Mouse (Mus musculus): ENCODE measurements around the gene Dnaic2. TPM values are rescaled to one million over a fixed set of nuclear protein-coding genes. Genes with fewer than 3 reads are reported as not detected.
A peak's percentile ranks its signal among the peaks of the same experiment; 100 is the strongest.

Dnaic2 gene
- 1 to 10 TPM in 1 of 2 experiments, under 1 TPM in 1; 0.91 to 2.1 TPM for total RNA-seq (2021)

DNA sequence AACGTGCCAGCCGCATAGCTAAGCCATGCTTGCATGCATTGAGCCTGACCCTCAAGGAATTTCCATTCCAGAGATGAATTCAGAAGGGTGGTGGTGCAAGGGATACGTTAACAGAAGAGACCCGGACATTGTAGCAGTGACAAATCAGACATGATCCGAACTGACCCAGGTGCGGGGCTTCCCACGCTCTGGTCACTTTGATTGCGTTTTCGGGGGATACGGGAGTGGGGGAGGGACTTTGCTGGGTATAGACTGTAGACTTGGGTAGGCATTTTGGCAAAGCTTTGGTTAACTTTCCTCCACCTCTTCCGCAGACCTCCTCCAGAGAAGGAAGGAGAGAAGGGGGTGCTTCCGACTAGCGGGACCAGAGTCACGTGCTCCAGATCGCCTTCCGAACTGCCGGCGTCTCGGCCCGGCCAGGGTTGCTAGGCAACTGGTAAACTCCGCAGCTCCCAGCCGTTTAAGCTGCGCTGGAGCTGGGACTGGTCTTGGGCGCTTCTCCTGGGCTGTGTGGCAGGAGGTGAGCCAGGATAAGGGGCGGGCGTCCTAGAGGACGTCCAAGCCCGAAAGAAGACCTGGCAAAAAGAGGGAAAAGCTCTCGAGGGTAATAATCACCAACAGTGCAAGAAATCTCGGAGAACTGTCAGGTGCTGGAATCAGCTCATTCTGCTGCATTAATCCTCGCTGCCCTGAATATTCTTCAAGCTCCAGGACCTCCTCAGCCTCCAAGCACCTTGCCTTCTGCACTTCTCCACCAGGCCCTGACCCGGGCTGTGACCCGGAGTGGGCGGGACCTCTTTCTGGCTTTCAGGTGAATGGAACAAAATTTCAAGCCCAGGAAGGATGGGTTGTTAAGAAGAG is at the start of gene Dnaic2:
Gene Dnaic2 (plus strand): TSS at position 444 of the 861 bp plus-strand sequence.
- intact Hi-C loops (cut with DNase I), result loop anchor here (5.0 kb wide), 1 partner anchor 50 kb away; the partner anchor contains the start of gene Ttyh2

GRCm38 (mm10) chr11:114679582-114679981 is 47.6 kb upstream of the Dnaic2 start:
- intact Hi-C loops (cut with DNase I), result loop anchor here (5.0 to 10.0 kb wide), 3 partner anchors 48 to 235 kb away; partner anchors contain the start of genes Btbd17, Dnaic2 and Gpr142
- DNase-seq (ENCODE audit: low spot score in 2 of 2), result no peak

More for the DNA sequence above, at the start of gene Dnaic2:
- DNase-seq (ENCODE audit: low spot score in 2 of 2), result peak; percentile 64 to 67

DNA sequence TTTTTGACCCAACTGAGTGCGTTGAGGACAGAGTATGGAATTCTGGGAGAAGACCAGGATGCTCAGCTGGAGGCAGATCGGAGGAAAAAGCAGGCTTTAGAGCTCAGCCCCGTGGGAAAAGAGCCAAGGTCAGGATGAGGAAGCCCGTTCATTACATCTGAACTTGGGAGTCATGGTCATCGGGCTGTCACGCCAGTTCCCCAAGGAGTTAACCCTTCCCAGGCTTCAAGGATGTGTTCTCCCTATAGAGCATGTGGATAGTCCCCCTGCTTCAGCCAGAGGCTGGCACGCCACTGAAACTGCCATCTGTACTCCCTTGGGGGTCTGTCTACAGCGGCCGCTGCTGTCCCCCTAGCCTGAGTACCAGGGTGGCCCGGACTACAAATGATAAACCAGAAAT is 46.9 kb upstream of the Dnaic2 start:
- intact Hi-C loops (cut with DNase I), result no loop called here
- DNase-seq (ENCODE audit: low spot score in 2 of 2), result no peak

GRCm38 (mm10) chr11:114681054-114681453 is 46.2 kb upstream of the Dnaic2 start:
- DNase-seq (ENCODE audit: low spot score in 2 of 2), result no peak
- intact Hi-C loops (cut with DNase I), result no loop called here

DNA sequence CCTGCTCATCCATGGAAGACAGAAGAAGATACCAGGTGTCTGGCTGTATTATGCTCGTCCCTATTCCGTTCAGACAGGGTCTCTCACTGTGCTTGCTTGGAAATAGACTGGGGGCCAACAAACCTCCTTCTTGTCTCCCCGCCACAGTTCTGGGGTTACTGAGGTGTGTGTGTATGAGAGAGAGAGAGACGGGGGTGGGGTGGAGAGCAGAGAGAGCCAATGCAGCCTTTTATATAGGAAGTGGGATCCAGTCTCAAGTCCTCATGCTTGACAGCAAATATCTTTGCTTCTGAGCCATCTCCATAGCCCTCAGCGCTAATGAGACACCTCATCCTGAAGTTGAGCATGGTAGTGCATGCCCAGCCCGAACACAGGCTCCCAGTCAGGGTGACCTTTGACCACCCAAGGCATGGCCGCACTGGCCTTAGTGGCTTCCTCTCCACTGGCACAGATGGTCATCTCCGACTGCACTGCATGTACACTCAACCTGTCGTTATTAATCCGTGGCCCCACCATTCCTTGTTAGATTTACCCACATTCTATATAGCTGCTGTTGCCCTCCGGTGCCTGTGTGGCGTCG is 44.8 kb upstream of the Dnaic2 start:
- no peak for DNase-seq (ENCODE audit: low spot score in 2 of 2)
- intact Hi-C loops (cut with DNase I), result no loop called here

GRCm38 (mm10) chr11:114683029-114683721 is 44.0 kb upstream of the Dnaic2 start:
- intact Hi-C loops (cut with DNase I), result no loop called here

GRCm38 (mm10) chr11:114683722-114684621 is 43.2 kb upstream of the Dnaic2 start:
- DNase-seq (ENCODE audit: low spot score in 2 of 2), result no peak
- intact Hi-C loops (cut with DNase I), result no loop called here

More at GRCm38 (mm10) chr11:114683029-114683721, 44.0 kb upstream of the Dnaic2 start:
- no peak for DNase-seq (ENCODE audit: low spot score in 2 of 2)

DNA sequence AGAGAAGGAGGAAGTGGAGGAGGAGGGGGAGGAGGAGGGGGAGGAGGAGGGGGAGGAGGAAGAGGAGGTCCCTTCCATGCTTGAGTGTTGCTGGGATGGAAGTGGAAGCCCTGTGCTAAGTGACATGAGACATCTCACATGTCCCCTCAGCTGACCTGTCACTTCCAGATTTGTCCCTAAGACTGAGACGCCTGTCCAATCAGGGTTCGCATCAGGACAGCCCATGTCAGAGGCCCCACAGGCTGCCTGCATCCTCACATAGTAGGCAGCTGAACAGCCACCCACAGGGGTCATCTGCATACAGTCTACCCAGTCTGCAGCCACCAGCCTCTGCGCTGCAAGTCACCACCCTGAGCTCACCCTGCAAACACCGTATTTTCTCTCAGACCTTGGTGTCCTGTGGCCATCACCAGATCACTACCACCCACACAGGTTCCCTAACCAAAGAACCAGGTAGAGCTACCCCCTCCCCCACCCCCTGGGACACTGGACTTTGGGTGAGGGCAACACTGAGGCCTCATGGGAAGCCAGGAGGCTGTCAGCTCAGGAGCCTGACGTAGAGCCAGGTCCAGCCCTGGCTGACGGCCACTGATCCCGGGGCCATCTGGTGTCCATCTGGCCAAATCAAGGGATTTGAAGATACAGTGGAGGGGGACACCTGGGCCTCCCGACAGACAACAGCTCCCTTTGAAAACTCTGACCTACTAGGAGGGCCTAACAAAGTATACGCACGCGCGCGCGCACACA is 42.4 kb upstream of the Dnaic2 start:
- intact Hi-C loops (cut with DNase I), result no loop called here

GRCm38 (mm10) chr11:114685526-114686040 is 41.6 kb upstream of the Dnaic2 start:
- no peak for DNase-seq (ENCODE audit: low spot score in 2 of 2)

More for the DNA sequence above, 42.4 kb upstream of the Dnaic2 start:
- DNase-seq (ENCODE audit: low spot score in 2 of 2), result no peak

DNA sequence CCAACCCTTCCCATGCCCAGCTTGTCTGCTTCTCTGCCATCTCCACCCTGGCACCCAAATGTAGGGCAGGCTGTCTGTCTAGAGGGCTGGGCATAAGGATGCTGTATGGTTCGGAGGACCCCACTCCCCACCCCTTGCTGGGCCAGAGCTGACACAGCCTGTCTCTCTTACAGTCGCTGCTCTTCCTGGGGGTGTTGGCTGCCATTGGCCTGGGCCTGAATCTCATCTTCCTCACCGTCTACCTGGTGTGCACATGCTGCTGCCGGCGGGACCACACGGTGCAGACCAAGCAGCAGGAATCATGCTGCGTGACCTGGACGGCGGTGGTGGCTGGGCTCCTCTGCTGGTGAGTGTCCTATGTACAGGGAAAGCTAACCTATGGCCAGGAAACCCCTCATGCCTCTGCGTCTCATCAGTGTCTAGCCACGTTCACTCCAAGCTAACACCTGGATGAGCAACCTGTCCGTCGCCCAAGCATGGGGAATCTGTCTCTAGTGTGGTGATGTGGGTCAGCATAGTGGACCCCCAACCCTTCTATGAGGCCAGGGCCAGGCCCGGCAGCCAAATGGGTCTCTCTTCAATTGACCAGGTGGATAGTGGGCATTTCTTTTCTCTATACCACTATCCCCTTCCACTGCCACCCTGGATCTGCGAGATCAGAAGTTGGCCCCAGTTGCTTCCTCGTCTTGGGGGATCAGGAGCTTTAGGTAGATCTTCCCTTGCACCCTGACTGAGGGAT is 40.8 kb upstream of the Dnaic2 start:
- no peak for DNase-seq (ENCODE audit: low spot score in 2 of 2)
- intact Hi-C loops (cut with DNase I), result no loop called here

More at GRCm38 (mm10) chr11:114685526-114686040, 41.6 kb upstream of the Dnaic2 start:
- intact Hi-C loops (cut with DNase I), result no loop called here

DNA sequence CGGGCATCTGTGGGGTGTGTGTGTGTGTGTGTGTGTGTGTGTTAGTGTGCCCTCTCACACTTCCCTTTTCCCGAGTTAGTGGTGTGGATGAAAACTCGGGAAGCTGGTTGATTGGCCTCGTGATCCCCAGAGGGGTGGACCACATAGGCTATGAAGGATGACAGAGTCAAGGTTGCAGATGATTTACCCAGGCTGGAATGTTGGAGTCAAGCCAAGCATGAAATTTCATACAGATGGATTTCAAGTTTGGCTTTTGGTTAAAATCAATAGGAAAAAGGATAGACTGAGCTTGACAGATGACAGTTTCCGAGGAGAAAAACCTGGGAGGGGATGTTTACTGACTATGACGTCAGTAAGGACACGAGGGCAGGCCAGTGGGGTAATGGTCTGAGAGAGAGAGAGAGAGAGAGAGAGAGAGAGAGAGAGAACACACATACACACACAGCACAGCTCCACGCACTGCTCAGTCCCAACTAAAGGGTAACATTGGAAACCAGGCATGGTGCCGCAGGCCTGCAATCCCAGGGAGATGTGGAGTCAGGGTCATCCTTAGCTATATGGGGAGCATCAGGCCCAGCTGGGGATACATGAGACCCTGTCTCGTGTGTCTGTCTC is 39.5 kb upstream of the Dnaic2 start:
- no peak for DNase-seq (ENCODE audit: low spot score in 2 of 2)
- intact Hi-C loops (cut with DNase I), result no loop called here

DNA sequence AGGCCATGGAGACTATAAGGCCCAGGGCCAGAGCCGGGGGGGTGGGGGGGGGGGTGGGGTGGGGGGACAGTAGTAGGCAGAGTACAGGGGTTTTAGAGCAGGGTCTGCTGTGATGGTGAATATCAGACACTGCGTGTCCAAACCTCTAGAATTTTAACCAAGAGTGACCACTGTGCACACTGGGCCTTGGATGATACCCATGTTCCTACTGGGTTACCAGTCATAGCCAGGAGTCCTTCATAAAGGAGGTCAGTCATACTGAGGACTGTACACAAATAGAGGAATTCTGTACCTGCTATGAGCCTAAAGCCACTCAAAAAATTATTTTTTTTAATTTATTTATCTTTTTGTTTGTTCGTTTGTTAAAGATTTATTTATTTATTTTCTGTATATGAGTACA is 38.5 kb upstream of the Dnaic2 start:
- DNase-seq (ENCODE audit: low spot score in 2 of 2), result no peak
- intact Hi-C loops (cut with DNase I), result no loop called here

DNA sequence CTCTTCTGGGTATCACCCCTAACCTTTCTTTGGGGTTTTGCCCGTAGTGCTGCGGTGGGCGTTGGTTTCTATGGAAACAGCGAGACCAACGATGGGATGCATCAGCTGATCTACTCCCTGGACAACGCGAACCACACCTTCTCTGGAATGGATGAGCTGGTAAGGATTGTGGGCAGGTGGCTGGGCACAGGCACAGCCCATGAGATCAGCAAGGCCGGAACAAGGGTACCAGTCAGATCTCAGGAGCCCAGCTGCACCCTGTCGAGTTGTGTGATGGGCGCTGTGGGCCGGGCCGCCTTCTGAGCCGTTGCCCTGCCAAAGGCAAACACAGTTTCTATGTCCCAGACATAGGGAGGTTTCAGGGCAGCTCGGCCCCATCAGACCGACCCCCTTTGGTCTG is 37.0 kb upstream of the Dnaic2 start:
- no peak for DNase-seq (ENCODE audit: low spot score in 2 of 2)
- intact Hi-C loops (cut with DNase I), result no loop called here

DNA sequence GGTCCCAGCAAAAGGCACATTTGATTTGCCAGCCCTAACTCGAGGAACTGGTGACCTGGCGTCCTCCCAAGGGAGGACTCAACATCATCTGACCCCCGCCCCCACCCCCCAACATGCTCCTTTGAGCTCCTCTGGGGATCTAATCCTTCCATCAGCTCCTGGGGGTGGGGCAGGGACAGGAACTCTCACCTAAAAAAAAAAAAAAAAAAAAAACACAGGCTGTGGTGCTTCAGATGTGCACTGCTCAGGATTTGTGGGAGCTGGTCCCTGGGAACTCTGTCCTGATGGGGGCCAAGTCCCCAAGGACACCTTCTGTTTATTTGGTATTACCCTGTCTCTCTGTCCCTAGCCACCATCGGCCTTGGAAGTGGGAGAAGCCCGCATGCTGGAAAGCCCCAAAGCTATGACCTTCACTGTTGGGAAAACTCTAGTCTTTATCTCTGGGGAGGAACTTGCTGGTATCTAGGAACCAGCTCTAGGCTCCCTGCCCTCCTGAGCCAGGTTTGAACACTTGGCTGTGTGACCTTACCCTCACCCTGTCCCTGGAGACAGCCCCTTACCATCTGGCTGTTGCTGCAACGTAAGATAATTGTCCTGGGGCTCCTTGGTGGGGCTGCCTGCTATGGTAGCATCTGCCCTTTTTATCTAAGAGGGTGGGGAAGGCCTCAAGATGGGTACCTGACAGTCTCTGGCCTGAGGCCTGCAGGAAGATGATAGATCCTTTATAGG is 35.6 kb upstream of the Dnaic2 start:
- intact Hi-C loops (cut with DNase I), result no loop called here
- DNase-seq (ENCODE audit: low spot score in 2 of 2), result no peak

DNA sequence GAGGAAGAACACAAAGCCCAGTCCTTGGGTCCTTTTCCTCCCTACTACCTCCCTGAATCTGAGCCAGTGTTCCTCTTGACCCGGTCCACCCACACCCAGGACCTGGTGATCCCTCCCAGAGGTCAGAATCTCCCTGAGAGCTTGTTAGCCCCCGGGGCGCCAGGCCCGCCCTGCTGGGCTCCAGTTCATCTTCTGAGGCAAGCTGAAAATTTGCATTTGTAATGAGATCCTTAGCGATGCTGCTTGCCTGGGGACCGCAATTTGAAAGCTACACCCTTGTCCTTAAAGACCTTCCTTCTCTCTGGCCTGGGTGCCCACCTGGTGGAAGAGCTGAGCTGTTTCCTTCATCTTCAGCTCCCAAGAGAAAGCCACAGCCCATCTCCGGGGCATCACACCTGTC is 34.6 kb upstream of the Dnaic2 start:
- no peak for DNase-seq (ENCODE audit: low spot score in 2 of 2)
- intact Hi-C loops (cut with DNase I), result no loop called here

DNA sequence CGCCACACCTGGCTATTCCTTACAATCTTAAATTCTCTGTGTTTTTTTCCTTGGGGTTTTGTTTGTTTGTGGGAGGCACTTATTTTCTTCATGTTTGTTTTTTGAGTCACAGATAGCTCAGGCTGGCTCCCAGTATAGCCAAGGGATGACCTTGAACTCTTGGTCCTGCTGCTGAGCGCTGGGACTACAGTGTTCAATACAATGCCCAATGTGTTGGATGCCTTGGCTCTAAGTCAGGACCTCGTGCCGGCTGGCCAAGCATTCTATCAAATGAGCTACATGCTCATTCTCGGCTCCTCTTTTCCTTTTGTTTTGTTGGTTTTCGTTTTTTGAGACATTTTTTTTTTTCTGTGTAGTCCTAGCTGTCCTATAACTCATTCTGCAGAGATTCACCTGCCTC is 33.8 kb upstream of the Dnaic2 start:
- no peak for DNase-seq (ENCODE audit: low spot score in 2 of 2)
- intact Hi-C loops (cut with DNase I), result no loop called here

- intact Hi-C loops (cut with DNase I), result no loop called here
These were observed 32.8 kb upstream of the Dnaic2 start for GRCm38 (mm10) chr11:114694451-114694850.

More at GRCm38 (mm10) chr11:114694451-114694850, 32.8 kb upstream of the Dnaic2 start:
- DNase-seq (ENCODE audit: low spot score in 2 of 2), result no peak
